Mouse (Mus musculus): ENCODE results near the gene Trap1a.
"Not testable (repeated sequence)": the region's sequence is repeated elsewhere in the genome, so short reads cannot be mapped to it uniquely, and the experiment has no call there.

Trap1a gene

GRCm38 (mm10) chrX:139333263-139333994, at the start of gene Trap1a:
Gene Trap1a, plus strand, starts transcription at chrX:139333683.
- no peak for DNase-seq (ENCODE audit: low read depth in 2 of 2, low spot score in 2 of 2)

- DNase-seq (ENCODE audit: low read depth in 2 of 2, low spot score in 2 of 2), result no peak
Observed at GRCm38 (mm10) chrX:139293114-139293513, 40.4 kb upstream of the Trap1a start.

DNA sequence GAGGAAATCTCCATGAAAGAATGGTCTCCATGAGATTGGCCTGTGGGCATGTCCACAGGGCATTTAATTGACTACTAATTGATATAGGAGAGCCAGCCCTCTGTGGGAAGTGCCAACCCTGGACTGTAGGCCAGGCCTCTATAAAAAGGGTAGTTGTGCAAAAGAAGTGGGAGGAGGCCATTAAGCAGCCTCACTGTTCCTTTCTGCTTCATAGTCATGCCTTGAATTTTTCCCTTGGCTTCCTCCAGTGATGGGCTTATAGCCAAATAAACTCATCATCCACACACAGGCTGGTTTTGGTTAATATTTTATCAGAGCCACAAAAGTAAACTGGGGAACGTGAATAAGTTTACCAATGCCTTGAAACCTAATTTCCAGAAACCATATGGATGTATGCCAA, 38.2 kb upstream of the Trap1a start:
- no peak for DNase-seq (ENCODE audit: low read depth in 2 of 2, low spot score in 2 of 2)

DNA sequence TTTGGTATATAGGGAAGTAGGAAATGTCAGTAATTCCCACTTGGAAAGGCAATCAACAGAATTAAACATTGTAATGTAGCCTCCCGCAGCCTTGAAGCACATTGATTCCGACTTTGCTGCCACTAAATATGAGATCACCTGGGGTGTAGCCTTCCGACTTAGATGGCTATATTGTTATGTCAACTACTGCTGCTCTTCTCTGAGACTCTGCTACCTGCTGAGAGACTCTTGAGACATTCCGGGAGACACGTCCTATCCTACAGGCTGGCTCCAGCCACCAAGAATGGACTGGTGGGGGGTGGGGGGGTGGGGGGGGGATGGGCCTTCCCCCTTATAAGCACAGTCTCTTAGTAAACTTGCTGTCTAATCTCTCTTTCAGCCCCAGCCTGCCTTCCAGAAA, 16.1 kb upstream of the Trap1a start:
- not testable (repeated sequence) for DNase-seq (ENCODE audit: low read depth in 2 of 2, low spot score in 2 of 2)

- DNase-seq (ENCODE audit: low read depth in 2 of 2, low spot score in 2 of 2), result no peak
Observed at GRCm38 (mm10) chrX:139332583-139332982, 900 bp upstream of the Trap1a start.

DNA sequence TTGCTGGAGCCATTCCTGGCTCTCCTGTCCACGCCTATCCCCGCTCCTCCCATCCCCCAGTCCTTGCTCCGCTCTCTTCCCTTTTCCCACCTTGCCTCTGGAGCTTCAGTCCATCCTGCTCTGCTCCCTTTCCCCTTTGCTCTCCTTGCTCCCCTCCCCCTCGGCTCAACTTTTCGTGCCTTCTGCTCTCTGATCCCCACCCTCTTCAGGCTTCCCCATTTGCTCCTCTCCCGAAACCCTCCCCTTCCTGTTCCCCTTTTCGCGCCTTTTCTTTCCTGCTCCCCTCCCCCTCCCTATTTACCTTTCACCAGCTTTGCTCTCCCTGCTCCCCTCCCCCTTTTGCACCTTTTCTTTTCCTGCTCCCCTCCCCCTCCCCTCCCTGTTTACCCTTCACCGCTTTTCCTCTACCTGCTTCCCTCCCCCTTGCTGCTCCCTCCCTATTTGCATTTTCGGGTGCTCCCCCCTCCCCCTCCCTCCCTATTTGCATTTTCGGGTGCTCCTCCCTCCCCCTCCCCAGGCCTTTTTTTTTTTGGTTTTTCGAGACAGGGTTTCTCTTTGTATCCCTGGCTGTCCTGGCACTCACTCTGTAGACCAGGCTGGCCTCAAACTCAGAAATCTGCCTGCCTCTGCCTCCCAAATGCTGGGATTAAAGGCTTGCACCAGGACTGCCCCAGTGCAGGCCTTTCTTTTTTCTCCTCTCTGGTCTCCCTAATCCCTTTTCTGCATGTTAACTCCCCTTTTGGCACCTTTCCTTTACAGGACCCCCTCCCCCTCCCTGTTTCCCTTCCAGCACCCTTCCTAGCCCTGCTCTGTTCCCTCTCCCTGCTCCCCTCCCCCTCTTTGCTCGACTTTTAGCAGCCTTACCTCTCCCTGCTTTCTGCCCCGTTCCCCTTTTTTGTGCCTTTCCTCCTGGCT, 1.3 kb downstream of the Trap1a start:
- DNase-seq (ENCODE audit: low read depth in 2 of 2, low spot score in 2 of 2), result no peak

GRCm38 (mm10) chrX:139335419-139336074, 2.1 kb downstream of the Trap1a start:
- no peak for DNase-seq (ENCODE audit: low read depth in 2 of 2, low spot score in 2 of 2)

DNA sequence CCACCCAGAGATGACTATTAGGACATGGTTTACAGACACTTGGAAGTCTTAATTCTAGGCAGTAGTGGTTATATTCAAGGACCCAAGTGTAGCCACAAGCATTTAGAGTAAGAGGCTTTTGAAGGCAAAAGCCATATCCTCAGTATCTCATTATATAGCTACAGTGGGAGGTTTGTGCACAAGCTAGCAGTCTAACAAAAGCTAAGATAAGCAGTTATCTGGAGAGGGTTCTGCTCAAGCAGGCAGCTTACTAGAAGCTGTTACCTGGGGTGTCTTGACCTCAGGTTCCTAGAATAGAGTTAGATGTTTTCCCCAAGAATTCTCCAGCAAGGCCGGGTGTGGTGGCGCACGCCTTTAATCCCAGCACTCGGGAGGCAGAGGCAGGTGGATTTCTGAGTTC, 6.1 kb downstream of the Trap1a start:
- DNase-seq (ENCODE audit: low read depth in 2 of 2, low spot score in 2 of 2), result no peak

DNA sequence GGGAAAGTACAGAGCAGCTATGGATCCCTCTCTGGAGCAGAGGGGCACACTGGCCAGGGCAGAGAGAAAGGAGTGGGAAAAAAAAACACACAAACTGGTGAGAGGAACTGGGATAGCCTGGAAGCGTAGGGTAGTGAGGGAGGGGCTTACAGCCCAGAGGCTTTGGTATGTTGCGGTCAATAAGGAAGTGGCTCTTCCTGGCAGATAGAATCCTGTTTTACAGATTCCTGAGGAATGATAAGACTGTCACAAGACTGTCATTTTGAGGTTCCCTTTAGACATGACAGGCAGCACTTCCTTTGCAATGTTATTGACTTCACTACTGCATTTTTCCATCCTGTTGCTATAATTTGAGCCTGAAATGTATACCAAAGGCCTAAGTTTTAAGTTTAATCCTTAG, 7.7 kb downstream of the Trap1a start:
- no peak for DNase-seq (ENCODE audit: low read depth in 2 of 2, low spot score in 2 of 2)

- DNase-seq (ENCODE audit: low read depth in 2 of 2, low spot score in 2 of 2), result no peak
Observed at GRCm38 (mm10) chrX:139352192-139352772, 18.8 kb downstream of the Trap1a start.

GRCm38 (mm10) chrX:139357639-139358260, 24.3 kb downstream of the Trap1a start:
- no peak for DNase-seq (ENCODE audit: low read depth in 2 of 2, low spot score in 2 of 2)

DNA sequence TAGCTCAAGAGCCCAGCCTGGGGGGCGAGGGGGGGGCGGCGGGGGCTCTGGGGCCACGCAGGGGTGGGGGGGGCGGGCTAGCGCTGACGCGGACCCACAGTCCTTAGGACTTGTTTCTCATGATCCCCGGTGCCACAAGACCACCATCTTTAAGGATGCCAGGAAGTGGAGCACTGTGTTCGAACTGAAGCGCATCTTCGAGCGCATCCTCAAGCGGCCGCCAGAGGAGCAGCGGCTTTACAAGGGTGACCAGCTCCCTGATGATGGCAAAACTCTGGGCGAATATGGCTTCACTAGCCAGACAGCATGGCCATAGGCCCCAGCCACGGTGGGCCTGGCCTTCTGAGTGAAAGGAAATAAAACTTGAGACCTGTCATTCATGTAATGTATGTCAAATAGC, 24.9 kb downstream of the Trap1a start:
- no peak for DNase-seq (ENCODE audit: low read depth in 2 of 2, low spot score in 2 of 2)

DNA sequence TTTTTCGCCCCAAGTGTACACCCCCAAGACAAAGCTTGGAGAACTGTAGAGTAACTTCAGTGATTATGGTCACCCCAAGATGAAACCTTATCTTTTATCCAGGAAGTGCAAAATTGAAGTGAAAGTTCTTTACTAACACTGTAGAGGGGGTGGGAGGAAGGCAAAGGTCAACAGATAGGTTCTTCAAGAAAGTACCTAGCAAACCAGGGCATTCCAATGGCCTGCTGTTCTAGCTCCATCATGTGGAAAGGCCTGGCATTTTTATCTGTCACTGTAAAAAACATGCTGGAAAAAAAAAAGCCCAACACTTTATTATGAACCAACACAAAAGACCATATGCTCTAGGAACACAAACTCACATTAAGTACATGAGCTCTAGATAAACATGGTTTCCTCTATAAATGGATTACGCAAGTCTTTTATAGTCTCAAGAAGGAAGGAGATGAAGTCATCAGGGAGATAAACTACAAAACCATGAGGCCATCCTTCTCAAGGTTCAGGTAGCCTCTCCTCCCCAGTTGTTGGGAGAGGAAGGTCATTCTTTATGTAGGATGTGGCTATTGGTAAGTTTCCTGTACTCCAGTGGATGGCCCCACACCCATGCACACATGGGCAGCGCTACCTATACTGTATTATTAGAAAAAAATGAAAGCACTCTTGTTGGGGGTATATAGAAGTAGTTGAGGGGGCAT, 33.5 kb downstream of the Trap1a start:
- DNase-seq (ENCODE audit: low read depth in 2 of 2, low spot score in 2 of 2), result no peak

DNA sequence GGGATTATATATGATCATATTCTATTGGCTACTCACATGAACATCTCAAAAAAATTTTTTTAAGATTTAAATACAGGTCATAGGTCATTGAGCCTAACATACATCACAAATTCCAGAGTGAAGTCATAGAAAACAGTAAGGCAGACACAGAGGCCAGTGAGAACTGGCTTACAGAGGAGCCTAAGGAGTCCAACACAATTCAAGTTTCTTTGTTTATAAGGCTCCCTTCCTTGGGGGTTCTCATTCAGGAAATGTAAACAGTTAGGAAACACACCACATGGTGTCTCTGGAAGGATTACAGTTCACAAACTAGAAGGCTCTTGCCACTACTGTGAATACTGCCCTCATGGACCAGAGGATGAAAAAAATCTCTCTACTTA, 34.0 kb downstream of the Trap1a start:
- no peak for DNase-seq (ENCODE audit: low read depth in 2 of 2, low spot score in 2 of 2)

- no peak for DNase-seq (ENCODE audit: low read depth in 2 of 2, low spot score in 2 of 2)
Observed at GRCm38 (mm10) chrX:139369122-139369521, 35.6 kb downstream of the Trap1a start.

- no peak for DNase-seq (ENCODE audit: low read depth in 2 of 2, low spot score in 2 of 2)
Observed at GRCm38 (mm10) chrX:139372665-139373064, 39.2 kb downstream of the Trap1a start.
